Mouse (Mus musculus) stomach, embryonic 14.5 days (tissue): Measurements from ENCODE around the gene Strc. TPM values are rescaled to one million over a fixed set of nuclear protein-coding genes. Genes with fewer than 3 reads are reported as not detected.
"Not testable (repeated sequence)": the region's sequence is repeated elsewhere in the genome, so short reads cannot be mapped to it uniquely, and the experiment has no call there.

Experiments
- ATAC-seq: fragments of 200-750 bp; cut with Nextera tagmentation; 2 replicates; pipeline ENCODE4 v1.8.0; 2017; ENCODE audit warnings: low read depth, moderate TSS enrichment; ENCODE audit not compliant: insufficient number of reproducible peaks, insufficient read depth, low FRiP score
- H3K27ac ChIP-seq: fragments of 300-500 bp; sonication (generic); 2 replicates; pipeline ENCODE4 v1.5.1; 2014; ENCODE audit warnings: mild to moderate bottlenecking, low read length, moderate library complexity, mixed read lengths
- H3K27me3 ChIP-seq: fragments of 300-500 bp; sonication (generic); 2 replicates; pipeline ENCODE4 v1.6.1; 2014; ENCODE audit warnings: low read length, control low read depth, mixed read lengths; ENCODE audit not compliant: control insufficient read depth, insufficient read depth
- H3K36me3 ChIP-seq: fragments of 300-500 bp; sonication (generic); 2 replicates; pipeline ENCODE4 v1.6.1; 2014; ENCODE audit warnings: mild to moderate bottlenecking, control low read depth, low read length, moderate library complexity, mixed read lengths; ENCODE audit not compliant: control insufficient read depth, insufficient read depth
- H3K4me1 ChIP-seq: fragments of 300-500 bp; sonication (generic); 2 replicates; pipeline ENCODE4 v1.6.1; 2014; ENCODE audit warnings: low read length, control low read depth, mixed read lengths; ENCODE audit not compliant: control insufficient read depth, insufficient read depth
- H3K4me2 ChIP-seq: fragments of 300-500 bp; sonication (generic); replicated peaks from 2 replicates; pipeline ENCODE4 v1.6.1; 2014; ENCODE audit warnings: low read depth, low read length, control low read depth
- H3K4me3 ChIP-seq: fragments of 300-500 bp; sonication (generic); 2 replicates; pipeline ENCODE4 v1.5.1; 2014; ENCODE audit warnings: low read depth, low read length, control low read depth
- H3K9ac ChIP-seq: fragments of 300-500 bp; sonication (generic); replicated peaks from 2 replicates; pipeline ENCODE4 v1.6.1; 2014; ENCODE audit warnings: low read depth, mild to moderate bottlenecking, control low read depth, low read length, moderate library complexity, mixed read lengths
- H3K9me3 ChIP-seq: fragments of 300-500 bp; sonication (generic); 2 replicates; pipeline ENCODE4 v1.6.1; 2016; ENCODE audit warnings: low read depth, low read length, control low read depth; ENCODE audit not compliant: control insufficient read depth
- WGBS: fragments of 180-500 bp; shearing (Covaris S2); extraction: QIAGEN DNeasy Blood & Tissue Kit; methylation state at CpG from one replicate; pipeline ENCODE4 v1.1.7; 2014; 5-methylcytosine and 5-hydroxymethylcytosine counted together
- polyA plus RNA-seq: library from polyadenylated mRNA; unstranded; fragments of >200 nt; fragmentation: Nextera tagmentation; extraction: Ambion mirVana; gene quantifications from 2 replicates; pipeline ENCODE4 v1.2.1, GENCODE M21; 2014

The Strc gene
- not detected in 2 replicates for polyA plus RNA-seq

GRCm38 (mm10) chr2:121386961-121387575 lies at the start of gene Strc:
Gene Strc, minus strand, starts transcription at chr2:121387168.
- not testable (repeated sequence) for H3K9ac ChIP-seq, H3K4me1 ChIP-seq, H3K4me3 ChIP-seq, H3K27ac ChIP-seq, ATAC-seq, H3K4me2 ChIP-seq, H3K27me3 ChIP-seq, H3K9me3 ChIP-seq, H3K36me3 ChIP-seq
- 94% methylated on average over 16 of the region's 17 CpGs for WGBS

- WGBS = 98% methylated on average over 1 of the region's 1 CpGs
- Histone ChIP-seq H3K4me1 (no peaks in the 10 kb centered on the region), H3K36me3 (peaks cover 85% of the 10 kb centered on the region), H3K4me2 (no peak overlapping the region), H3K4me3 (no peak overlapping the region), H3K9me3 (no peaks in the 10 kb centered on the region), H3K9ac (no peak overlapping the region), H3K27me3 (no peaks in the 10 kb centered on the region), H3K27ac (no peak overlapping the region)
- ATAC-seq = no peak
Measured at GRCm38 (mm10) chr2:121434854-121435253, 47.9 kb upstream of the Strc start.

GRCm38 (mm10) chr2:121425890-121426289 lies 38.9 kb upstream of the Strc start:
- H3K4me2 ChIP-seq = no peak overlapping the region
- H3K36me3 ChIP-seq = peaks cover 79% of the 10 kb centered on the region
- H3K9me3 ChIP-seq = no peaks in the 10 kb centered on the region
- 89% methylated on average over 2 of the region's 2 CpGs for WGBS
- no peaks in the 10 kb centered on the region for H3K4me1 ChIP-seq
- ATAC-seq = no peak
- no peaks in the 10 kb centered on the region for H3K27me3 ChIP-seq
- H3K4me3 ChIP-seq = no peak overlapping the region
- no peak overlapping the region for H3K27ac ChIP-seq
- no peak overlapping the region for H3K9ac ChIP-seq

GRCm38 (mm10) chr2:121423166-121423565 lies 36.2 kb upstream of the Strc start:
- 97% methylated on average over 2 of the region's 2 CpGs for WGBS
- ATAC-seq = no peak

GRCm38 (mm10) chr2:121418476-121418875 lies 31.5 kb upstream of the Strc start:
- no peak overlapping the region for H3K9ac ChIP-seq
- H3K27ac ChIP-seq = no peak overlapping the region
- H3K9me3 ChIP-seq = no peaks in the 10 kb centered on the region
- peaks cover 18% of the 10 kb centered on the region for H3K4me1 ChIP-seq
- H3K4me2 ChIP-seq = no peak overlapping the region
- 79% methylated on average over 3 of the region's 3 CpGs for WGBS
- ATAC-seq = no peak
- H3K36me3 ChIP-seq = peaks cover 44% of the 10 kb centered on the region
- no peaks in the 10 kb centered on the region for H3K27me3 ChIP-seq
- no peak overlapping the region for H3K4me3 ChIP-seq

More at GRCm38 (mm10) chr2:121423166-121423565, 36.2 kb upstream of the Strc start:
- Histone ChIP-seq H3K36me3 (peaks cover 63% of the 10 kb centered on the region), H3K27me3 (no peaks in the 10 kb centered on the region), H3K9ac (no peak overlapping the region), H3K27ac (no peak overlapping the region), H3K4me2 (no peak overlapping the region), H3K9me3 (no peaks in the 10 kb centered on the region), H3K4me3 (no peak overlapping the region), H3K4me1 (no peaks in the 10 kb centered on the region)

GRCm38 (mm10) chr2:121416356-121416755 lies 29.4 kb upstream of the Strc start:
- Histone ChIP-seq H3K4me1 (peaks cover 21% of the 10 kb centered on the region), H3K4me2 (no peak overlapping the region), H3K4me3 (no peak overlapping the region), H3K36me3 (peaks cover 24% of the 10 kb centered on the region), H3K27me3 (no peaks in the 10 kb centered on the region), H3K27ac (no peak overlapping the region), H3K9ac (no peak overlapping the region), H3K9me3 (no peaks in the 10 kb centered on the region)
- 82% methylated on average over 6 of the region's 6 CpGs for WGBS
- no peak for ATAC-seq

- Histone ChIP-seq H3K9me3 (no peaks in the 10 kb centered on the region), H3K4me1 (peaks cover 21% of the 10 kb centered on the region), H3K9ac (0 out of 2 replicates have a peak overlapping the region, but pooled peaks have one; percentile 99), H3K27me3 (no peaks in the 10 kb centered on the region), H3K36me3 (peaks cover 24% of the 10 kb centered on the region), H3K4me2 (peak overlapping the region; percentile 72), H3K4me3 (peak overlapping the region; percentile 95), H3K27ac (no peak overlapping the region)
- ATAC-seq = no peak
- WGBS = 80% methylated on average over 3 of the region's 3 CpGs
Measured at GRCm38 (mm10) chr2:121415591-121415990, 28.6 kb upstream of the Strc start.

GRCm38 (mm10) chr2:121415103-121415502 lies 28.1 kb upstream of the Strc start:
- peak overlapping the region; percentile 99 for H3K9ac ChIP-seq
- 27% methylated on average over 3 of the region's 3 CpGs for WGBS
- no peak overlapping the region for H3K27ac ChIP-seq
- peaks cover 21% of the 10 kb centered on the region for H3K4me1 ChIP-seq
- H3K27me3 ChIP-seq = no peaks in the 10 kb centered on the region
- peak overlapping the region; percentile 72 for H3K4me2 ChIP-seq
- no peak for ATAC-seq
- no peaks in the 10 kb centered on the region for H3K9me3 ChIP-seq
- peak overlapping the region; percentile 95 for H3K4me3 ChIP-seq
- peaks cover 24% of the 10 kb centered on the region for H3K36me3 ChIP-seq
